Mouse (Mus musculus) limb, embryonic 15.5 days (tissue): ENCODE data around the gene Tsacc. TPM values are rescaled to one million over a fixed set of nuclear protein-coding genes. Genes with fewer than 3 reads are reported as not detected.
"Not testable (repeated sequence)": the region's sequence is repeated elsewhere in the genome, so short reads cannot be mapped to it uniquely, and the experiment has no call there.

Experiments used
- ATAC-seq: fragments of 200-750 bp; cut with Nextera tagmentation; 2 replicates; pipeline ENCODE4 v1.8.0; 2017; ENCODE audit warnings: low read depth, moderate TSS enrichment; ENCODE audit not compliant: insufficient number of reproducible peaks, low FRiP score, low TSS enrichment
- H3K27ac ChIP-seq: fragments of 300-500 bp; sonication (generic); 2 replicates; pipeline ENCODE4 v1.5.1; 2015; ENCODE audit warnings: moderate library complexity, mild to moderate bottlenecking, inconsistent platforms
- H3K27me3 ChIP-seq: fragments of 300-500 bp; sonication (generic); 2 replicates; pipeline ENCODE4 v1.6.1; 2015; ENCODE audit warnings: inconsistent platforms
- H3K36me3 ChIP-seq: fragments of 300-500 bp; sonication (generic); 2 replicates; pipeline ENCODE4 v1.6.1; 2015; ENCODE audit warnings: inconsistent platforms
- H3K4me1 ChIP-seq: fragments of 300-500 bp; sonication (generic); 2 replicates; pipeline ENCODE4 v1.6.1; 2015; ENCODE audit warnings: inconsistent platforms
- H3K4me2 ChIP-seq: fragments of 300-500 bp; sonication (generic); 2 replicates; pipeline ENCODE4 v1.6.1; 2015; ENCODE audit warnings: mild to moderate bottlenecking, inconsistent platforms
- H3K4me3 ChIP-seq: fragments of 300-500 bp; sonication (generic); 2 replicates; pipeline ENCODE4 v1.5.1; 2015; ENCODE audit warnings: mild to moderate bottlenecking, inconsistent platforms
- H3K9ac ChIP-seq: fragments of 300-500 bp; sonication (generic); 2 replicates; pipeline ENCODE4 v1.6.1; 2015; ENCODE audit warnings: inconsistent platforms
- H3K9me3 ChIP-seq: fragments of 300-500 bp; sonication (generic); 2 replicates; pipeline ENCODE4 v1.6.1; 2016; ENCODE audit warnings: inconsistent platforms
- WGBS: fragments of 180-500 bp; shearing (Covaris S2); methylation state at CpG from one replicate; pipeline ENCODE4 v1.1.7; 2015; 5-methylcytosine and 5-hydroxymethylcytosine counted together
- polyA plus RNA-seq: library from polyadenylated mRNA; unstranded; fragments of >200 nt; fragmentation: Nextera tagmentation; extraction: Ambion mirVana; gene quantifications from 2 replicates; pipeline ENCODE4 v1.2.1, GENCODE M21; 2015

The Tsacc gene
- polyA plus RNA-seq, 1 experiment from 2014 or later, result 9.9 TPM

DNA sequence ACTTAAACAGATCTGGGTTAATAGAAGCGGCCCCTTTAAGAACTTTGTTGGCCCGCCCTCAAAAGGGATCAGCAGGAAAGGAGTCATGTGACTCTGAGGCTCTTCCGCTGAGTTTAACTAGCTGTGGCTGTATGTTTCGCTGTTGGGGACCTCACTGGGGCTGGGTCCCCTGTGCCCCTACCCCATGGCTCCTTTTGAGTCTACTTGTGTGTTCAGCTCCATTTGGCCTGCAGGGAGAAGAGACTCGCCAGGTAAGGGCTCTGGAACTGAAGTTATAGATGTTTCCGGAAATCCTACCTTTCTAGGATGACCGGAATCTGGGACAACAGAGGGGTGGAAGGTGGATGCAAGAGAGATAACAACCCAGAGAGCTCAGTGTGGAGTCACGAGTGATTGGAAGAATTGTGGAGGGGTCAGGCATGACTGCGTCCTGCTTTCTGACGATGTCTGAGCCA, 28.2 kb upstream of the Tsacc start, which contains the start of gene Glmp:
Glmp (plus strand) TSS at position 73 of the 455 bp plus-strand sequence.
- peak within 1 kb of the TSS; percentile 75 for H3K4me2 ChIP-seq
- peak within 1 kb of the TSS; percentile 63 for H3K9ac ChIP-seq
- ATAC-seq, result peak; percentile 49; the same call in 1 of the 2 replicates
- H3K36me3 ChIP-seq, result peaks cover 54% of the 10 kb centered on the region
- H3K4me3 ChIP-seq, result peak within 1 kb of the TSS; percentile 69
- H3K27me3 ChIP-seq, result no peaks in the 10 kb centered on the region
- no peaks in the 10 kb centered on the region for H3K9me3 ChIP-seq
- 0 out of 2 replicates have a peak within 1 kb of the TSS, but pooled peaks have one; percentile 48 for H3K27ac ChIP-seq
- under 1% methylated on average over 10 of the region's 10 CpGs for WGBS
- H3K4me1 ChIP-seq, result peaks cover 14% of the 10 kb centered on the region

DNA sequence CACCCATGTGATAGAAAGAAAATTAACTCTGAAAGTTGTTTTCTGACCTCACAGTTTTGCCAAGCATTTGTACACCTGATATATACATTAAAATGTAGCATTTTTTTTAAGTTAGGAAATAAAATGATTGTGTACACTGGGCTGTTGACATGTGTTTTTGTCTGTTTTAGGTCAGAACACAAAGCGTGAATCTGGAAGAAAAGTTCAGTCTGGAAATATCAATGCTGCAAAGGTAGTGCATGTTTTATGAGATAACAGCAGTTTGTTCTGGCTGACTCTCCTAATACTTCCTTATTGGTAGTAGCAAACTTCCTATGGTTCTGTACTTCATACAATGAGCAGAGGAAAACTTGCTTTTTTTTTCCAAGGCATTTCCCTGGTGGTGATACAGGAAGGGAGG, 2.4 kb upstream of the Tsacc start:
- no peak overlapping the region for H3K4me3 ChIP-seq
- H3K4me1 ChIP-seq, result peaks cover 11% of the 10 kb centered on the region
- H3K9me3 ChIP-seq, result no peaks in the 10 kb centered on the region
- ATAC-seq, result no peak
- H3K36me3 ChIP-seq, result peaks cover 47% of the 10 kb centered on the region
- H3K27me3 ChIP-seq, result no peaks in the 10 kb centered on the region
- no peak overlapping the region for H3K4me2 ChIP-seq
- H3K9ac ChIP-seq, result no peak overlapping the region
- H3K27ac ChIP-seq, result no peak overlapping the region
- WGBS, result 85% methylated on average over 1 of the region's 1 CpGs

GRCm38 (mm10) chr3:88297321-88297851, 587 bp upstream of the Tsacc start:
- peak overlapping the region; percentile 70 for H3K4me3 ChIP-seq
- peak overlapping the region; percentile 93 for H3K27ac ChIP-seq
- no peaks in the 10 kb centered on the region for H3K27me3 ChIP-seq
- H3K9ac ChIP-seq, result peak overlapping the region; percentile 80
- no peak for ATAC-seq
- H3K36me3 ChIP-seq, result peaks cover 31% of the 10 kb centered on the region
- H3K4me1 ChIP-seq, result peaks cover 11% of the 10 kb centered on the region
- under 1% methylated on average over 30 of the region's 30 CpGs for WGBS
- peak overlapping the region; percentile 64 for H3K4me2 ChIP-seq
- H3K9me3 ChIP-seq, result no peaks in the 10 kb centered on the region

- Histone ChIP-seq H3K4me2 (peak overlapping the region; percentile 56), H3K36me3 (peaks cover 19% of the 10 kb centered on the region), H3K27me3 (no peaks in the 10 kb centered on the region), H3K4me1 (peaks cover 11% of the 10 kb centered on the region), H3K27ac (peak overlapping the region; percentile 94), H3K9ac (peak overlapping the region; percentile 54), H3K4me3 (peak overlapping the region; percentile 70), H3K9me3 (no peaks in the 10 kb centered on the region)
- WGBS, result 2% methylated on average over 12 of the region's 12 CpGs
- ATAC-seq, result no peak
Measured at GRCm38 (mm10) chr3:88296110-88296560, 664 bp downstream of the Tsacc start.

DNA sequence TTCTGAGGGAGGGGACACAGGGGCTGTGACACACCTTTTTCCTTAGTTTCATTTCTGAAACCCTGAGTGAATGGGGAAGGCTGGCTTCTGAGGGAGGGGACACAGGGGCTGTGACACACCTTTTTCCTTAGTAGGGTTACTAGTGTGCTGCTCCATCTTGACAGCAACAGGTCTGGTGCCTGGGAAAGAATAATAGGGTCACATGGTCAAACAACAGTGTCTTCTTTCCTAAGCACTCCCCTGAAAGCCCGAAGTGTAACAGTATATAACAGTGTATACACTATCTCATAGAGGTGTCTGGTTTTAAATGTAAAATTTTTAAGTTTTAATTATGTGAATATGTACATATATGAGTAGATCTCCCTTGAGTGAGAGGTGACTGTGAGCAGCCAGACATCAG, 1.5 kb downstream of the Tsacc start:
- H3K9me3 ChIP-seq, H3K9ac ChIP-seq, ATAC-seq, H3K27ac ChIP-seq, H3K27me3 ChIP-seq: not testable (repeated sequence)
- 79% methylated on average over 1 of the region's 1 CpGs for WGBS
- Histone ChIP-seq H3K4me2 (0 out of 2 replicates have a peak overlapping the region, but pooled peaks have one; percentile 56), H3K4me1 (peaks cover 11% of the 10 kb centered on the region), H3K4me3 (0 out of 2 replicates have a peak overlapping the region, but pooled peaks have one; percentile 70), H3K36me3 (peaks cover 10% of the 10 kb centered on the region)

DNA sequence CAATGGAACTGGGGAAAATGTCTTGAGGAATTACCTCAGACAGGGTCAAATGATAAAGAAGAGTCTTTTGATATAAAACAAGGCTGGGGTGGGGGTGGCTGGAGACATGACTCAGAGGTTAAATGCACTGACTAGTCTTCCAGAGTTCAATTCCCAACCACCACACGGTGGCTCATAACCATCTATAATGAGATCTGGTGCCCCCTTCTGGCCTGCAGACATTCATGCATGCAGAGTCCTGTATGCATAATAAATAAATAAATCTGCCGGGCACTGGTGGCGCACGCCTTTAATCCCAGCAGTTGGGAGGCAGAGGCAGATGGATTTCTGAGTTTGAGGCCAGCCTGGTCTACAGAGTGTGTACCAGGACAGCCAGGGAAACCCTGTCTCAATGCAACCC, 4.8 kb downstream of the Tsacc start:
- H3K4me3 ChIP-seq, result no peak overlapping the region
- WGBS, result 55% methylated on average over 4 of the region's 4 CpGs

GRCm38 (mm10) chr3:88288133-88288713, 8.6 kb downstream of the Tsacc start:
- H3K9ac ChIP-seq, H3K27me3 ChIP-seq, H3K4me2 ChIP-seq, H3K27ac ChIP-seq, H3K4me3 ChIP-seq, H3K9me3 ChIP-seq, H3K4me1 ChIP-seq, ATAC-seq, H3K36me3 ChIP-seq: not testable (repeated sequence)
- WGBS, result 82% methylated on average over 10 of the region's 10 CpGs

More for the DNA sequence above, 4.8 kb downstream of the Tsacc start:
- H3K4me1 ChIP-seq, result 0 out of 2 replicates have a peak, but pooled peaks cover 3% of the 10 kb centered on the region
- no peaks in the 10 kb centered on the region for H3K27me3 ChIP-seq
- no peak overlapping the region for H3K9ac ChIP-seq
- no peak for ATAC-seq
- no peaks in the 10 kb centered on the region for H3K9me3 ChIP-seq
- H3K4me2 ChIP-seq, result no peak overlapping the region
- H3K27ac ChIP-seq, result no peak overlapping the region
- no peaks in the 10 kb centered on the region for H3K36me3 ChIP-seq

- 0 out of 2 replicates have a peak, but pooled peaks cover 3% of the 10 kb centered on the region for H3K36me3 ChIP-seq
- no peaks in the 10 kb centered on the region for H3K27me3 ChIP-seq
- no peak for ATAC-seq
- no peak within 1 kb of the TSS for H3K4me3 ChIP-seq
- no peaks in the 10 kb centered on the region for H3K4me1 ChIP-seq
- H3K27ac ChIP-seq, result no peak within 1 kb of the TSS
- H3K4me2 ChIP-seq, result no peak within 1 kb of the TSS
- no peak within 1 kb of the TSS for H3K9ac ChIP-seq
- 98% methylated on average over 4 of the region's 4 CpGs for WGBS
- no peaks in the 10 kb centered on the region for H3K9me3 ChIP-seq
Measured at GRCm38 (mm10) chr3:88287110-88287509, 9.7 kb downstream of the Tsacc start, which contains the start of gene Gm38392. Gene Gm38392, minus strand, starts transcription at chr3:88287210.

GRCm38 (mm10) chr3:88285565-88285895, 11.3 kb downstream of the Tsacc start:
- not testable (repeated sequence) for H3K27me3 ChIP-seq, ATAC-seq, H3K4me2 ChIP-seq, H3K4me1 ChIP-seq, H3K4me3 ChIP-seq, H3K36me3 ChIP-seq, H3K27ac ChIP-seq, H3K9me3 ChIP-seq, H3K9ac ChIP-seq
- WGBS, result 67% methylated on average over 2 of the region's 2 CpGs

GRCm38 (mm10) chr3:88284815-88285564, 11.8 kb downstream of the Tsacc start:
- not testable (repeated sequence) for H3K36me3 ChIP-seq, H3K4me3 ChIP-seq, H3K9ac ChIP-seq, H3K4me2 ChIP-seq, H3K27me3 ChIP-seq, H3K4me1 ChIP-seq, ATAC-seq, H3K27ac ChIP-seq, H3K9me3 ChIP-seq
- WGBS, result 93% methylated on average over 14 of the region's 14 CpGs

DNA sequence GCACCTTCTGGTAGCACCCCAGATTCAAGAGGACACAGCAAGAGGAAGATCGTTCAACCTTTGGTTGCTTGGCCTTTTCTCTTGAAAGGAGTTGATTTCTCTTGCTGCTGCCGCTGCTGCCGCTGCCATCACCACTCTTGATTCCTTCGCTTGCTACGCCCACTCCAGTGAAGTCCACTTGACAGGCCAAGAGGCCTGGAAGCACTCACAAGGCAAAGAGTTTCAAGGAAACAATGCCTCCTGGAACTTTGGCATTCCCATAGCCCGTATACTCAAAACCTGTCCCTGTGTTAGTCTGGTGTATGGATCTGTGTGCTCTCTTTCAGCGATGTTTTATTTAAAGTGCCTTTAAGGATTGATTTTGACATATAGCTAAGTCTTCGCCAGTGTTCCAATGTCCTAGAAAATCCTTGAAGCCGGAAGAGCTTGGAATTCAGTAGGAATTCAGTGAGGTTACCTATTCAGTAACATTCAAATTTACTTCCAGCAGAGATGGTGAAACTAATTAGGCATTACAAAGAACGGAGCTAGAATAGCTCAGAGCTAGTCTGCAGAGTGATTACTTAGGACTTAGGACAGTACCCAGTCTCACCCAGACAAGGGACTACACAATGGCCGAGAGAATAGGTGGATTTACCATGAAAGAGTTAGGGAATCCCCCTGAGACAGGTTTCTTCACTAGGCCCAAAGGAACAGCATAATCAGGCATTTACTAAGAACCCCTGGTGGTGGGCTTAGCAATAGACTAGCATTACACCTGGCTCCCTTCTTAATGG, 15.5 kb downstream of the Tsacc start:
- H3K9me3 ChIP-seq, H3K27ac ChIP-seq, H3K4me3 ChIP-seq, H3K27me3 ChIP-seq, H3K9ac ChIP-seq, H3K36me3 ChIP-seq, H3K4me1 ChIP-seq, ATAC-seq, H3K4me2 ChIP-seq: not testable (repeated sequence)
- WGBS, result 73% methylated on average over 11 of the region's 11 CpGs
